Mouse (Mus musculus): Measurements from ENCODE around the gene Npepl1.
A peak's percentile ranks its signal among the peaks of the same experiment; 100 is the strongest.

Npepl1 gene

DNA sequence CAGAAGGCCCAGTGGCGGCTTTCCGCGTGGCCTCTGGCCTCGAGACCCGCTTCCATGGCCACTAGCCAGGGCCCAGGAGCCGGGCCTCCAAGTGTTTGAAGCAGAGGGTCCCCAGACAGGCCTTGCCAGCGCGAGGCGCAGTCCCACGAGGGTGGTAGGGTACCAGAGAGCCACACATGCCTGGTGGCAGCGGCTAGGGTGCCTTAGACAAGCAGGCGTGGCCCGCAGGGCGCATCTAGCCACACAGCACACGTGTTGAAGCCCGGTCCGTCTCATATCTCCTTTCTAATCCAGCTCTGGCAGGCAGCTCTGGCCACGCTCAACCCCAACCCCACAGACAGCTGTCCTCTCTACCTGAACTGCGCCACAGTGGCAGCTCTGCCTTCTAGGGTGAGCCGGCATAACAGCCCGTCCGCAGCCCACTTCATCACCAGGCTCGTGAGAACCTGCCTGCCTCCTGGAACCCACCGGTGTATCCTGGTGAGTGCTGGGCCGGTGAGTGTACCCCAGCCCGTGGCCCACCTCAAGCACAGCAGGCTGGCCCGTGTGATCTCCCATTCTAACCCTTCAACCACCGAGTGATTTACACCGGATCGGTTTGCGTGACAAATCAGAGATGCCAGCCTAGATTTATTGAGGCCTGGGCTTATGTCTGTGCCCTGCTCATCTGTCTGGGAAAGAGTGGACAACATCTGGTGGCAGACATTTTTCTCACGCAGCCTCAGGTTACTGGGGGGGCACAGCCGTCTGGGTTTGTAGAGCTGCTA is 817 bp downstream of the Npepl1 start:
- DNase-seq: peak; percentile 34

DNA sequence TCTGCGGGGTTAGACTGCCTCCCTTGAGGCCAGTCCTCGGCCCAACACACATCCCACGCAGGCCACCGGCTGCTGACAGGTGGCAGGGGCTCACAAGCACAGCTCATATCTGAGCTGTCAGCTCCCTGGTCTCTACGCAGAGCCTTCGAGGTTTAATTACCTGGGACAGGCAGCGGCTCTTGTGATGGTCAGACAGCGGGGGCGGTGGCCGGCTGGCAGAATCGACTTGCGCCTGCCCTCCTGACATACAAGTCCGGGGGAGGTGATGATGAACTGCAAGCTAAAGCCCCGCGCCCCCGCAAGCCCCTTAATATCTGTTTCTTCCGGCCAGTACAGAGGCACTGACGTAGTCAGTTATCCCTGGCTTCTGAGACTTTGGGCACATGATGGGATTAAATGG is 2.8 kb downstream of the Npepl1 start:
- no peak for DNase-seq

DNA sequence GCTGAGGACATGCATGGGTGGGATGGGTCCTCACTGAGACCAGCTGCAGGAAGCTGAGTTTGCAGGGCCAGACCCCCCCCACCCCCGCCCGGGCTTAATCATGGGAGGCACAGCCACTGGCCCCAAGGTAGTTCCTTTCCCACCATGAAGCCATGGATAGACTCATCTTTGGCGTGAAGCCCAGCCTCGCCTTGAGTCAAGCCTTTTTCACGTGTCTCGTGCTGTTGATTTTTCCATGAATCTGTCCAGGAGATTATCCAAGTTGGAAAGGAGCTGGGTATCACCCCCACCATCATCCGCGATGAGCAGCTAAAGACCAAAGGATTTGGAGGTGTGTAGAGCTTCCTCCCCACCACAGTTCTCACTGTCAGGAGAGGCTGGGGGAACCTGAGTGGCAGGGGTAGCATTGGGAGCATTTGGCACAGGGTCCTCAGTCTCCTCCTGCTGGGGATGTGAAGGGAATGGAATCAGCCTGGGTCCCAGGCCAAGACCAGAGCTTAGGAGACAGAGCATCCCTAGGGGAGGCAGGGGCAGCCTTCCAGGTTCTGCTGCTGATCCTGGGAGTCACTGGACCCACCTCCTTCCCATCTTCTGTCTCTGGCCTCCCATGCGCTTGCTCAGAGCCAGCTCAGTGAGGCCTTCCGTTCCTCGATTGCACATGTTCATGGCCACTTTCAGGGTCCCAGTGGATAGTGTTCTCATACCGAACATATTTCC is 4.2 kb downstream of the Npepl1 start:
- no peak for DNase-seq

DNA sequence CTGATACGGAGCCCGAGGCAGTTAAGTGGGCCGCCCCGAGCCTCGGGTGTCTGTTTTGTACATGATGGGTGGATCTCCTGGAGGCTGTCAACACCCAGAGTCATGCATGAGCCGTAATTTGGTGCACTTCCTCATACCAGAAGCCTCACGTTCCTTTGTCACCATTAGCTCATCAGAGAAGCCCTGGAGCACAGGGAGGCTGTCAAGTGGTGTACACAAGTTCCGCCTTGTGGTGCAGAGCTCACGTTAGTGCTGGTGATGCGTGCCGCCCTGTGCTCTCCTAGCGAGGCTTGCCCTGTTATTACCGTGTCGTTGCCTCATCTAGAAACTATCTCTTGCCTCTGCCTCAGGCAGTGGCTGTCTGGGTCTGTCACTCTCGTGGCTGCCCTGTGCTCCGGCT is 6.8 kb downstream of the Npepl1 start:
- no peak for DNase-seq

DNA sequence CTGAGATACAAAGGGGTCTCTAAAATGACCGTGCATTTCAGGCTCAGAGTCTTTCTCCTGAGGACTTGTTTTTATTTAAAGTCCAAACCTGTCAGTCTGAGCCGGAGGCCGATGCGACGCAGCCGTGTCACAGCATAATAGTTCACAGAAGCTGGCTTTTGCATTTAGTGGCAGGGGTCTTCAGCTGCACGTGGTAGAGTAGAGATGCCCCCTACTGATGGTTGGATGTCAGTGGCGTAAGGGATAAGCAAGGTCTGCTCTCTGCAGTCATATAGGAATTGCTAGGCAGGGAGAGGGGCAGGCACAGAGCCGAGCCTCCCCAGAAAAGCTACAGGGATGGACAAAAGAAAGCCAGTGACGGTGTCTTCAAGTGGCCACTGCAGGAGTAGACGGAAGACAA is 8.0 kb downstream of the Npepl1 start:
- DNase-seq: no peak

DNA sequence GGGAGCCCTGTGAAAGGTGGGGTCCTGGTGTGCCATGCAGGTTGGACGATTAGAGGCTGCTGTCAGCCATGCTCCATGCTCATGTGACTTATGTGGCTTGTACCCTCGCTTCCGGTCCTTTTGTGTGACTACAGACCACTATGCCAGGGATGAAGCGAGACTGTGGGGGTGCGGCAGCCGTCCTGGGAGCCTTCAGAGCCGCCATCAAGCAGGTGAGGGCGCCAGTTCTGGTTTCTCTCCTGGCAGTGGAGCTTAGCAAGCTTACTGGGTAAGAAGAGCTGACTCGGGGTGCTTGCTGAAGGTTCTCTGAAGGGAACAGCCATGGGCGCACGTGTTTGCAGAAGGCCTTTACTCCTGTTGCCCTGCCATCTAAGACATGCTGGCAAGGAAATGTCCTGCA is 9.1 kb downstream of the Npepl1 start:
- no peak for DNase-seq

DNA sequence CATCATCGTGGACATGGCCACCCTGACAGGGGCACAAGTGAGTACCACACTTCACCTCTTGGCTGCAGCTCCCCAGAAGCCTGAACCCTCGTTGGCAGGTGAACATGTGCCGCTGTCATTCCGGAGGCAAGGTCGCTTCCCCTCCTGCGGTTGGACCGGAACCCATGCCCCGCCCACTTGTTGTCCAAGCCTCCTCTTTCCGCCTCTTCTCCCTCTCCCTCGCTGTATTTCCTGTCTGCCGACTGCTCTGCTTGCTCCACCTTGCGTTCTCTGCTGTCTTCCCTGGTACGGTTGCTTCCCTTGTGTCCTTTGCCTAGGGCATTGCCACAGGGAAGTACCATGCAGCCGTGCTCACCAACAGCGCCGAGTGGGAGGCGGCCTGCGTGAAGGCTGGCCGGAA is 10.5 kb downstream of the Npepl1 start:
- no peak for DNase-seq

DNA sequence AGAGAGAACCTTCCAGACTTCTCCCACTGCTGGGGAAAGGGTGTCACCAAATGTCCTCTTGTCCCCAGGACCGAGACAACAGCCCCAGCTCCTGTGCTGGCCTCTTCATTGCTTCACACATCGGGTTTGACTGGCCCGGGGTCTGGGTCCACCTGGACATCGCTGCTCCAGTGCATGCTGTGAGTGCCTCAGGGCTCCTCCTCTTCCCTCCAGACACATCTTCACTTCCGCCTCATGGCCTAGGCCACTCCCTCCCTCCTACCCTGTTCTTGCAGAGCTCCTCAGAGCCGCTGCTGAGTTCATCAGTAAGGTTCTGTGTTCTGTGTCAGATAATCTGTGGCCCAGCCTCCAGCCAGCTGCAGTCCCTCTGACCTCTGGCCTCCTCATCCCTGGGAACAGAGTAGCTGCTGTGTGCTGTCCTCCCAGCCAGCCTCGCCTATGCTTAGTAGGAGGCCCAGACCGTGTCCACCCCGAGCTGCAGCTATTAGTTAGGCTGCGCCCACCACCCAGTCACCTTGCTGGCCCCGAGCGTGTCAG is 11.3 kb downstream of the Npepl1 start:
- DNase-seq: no peak

DNA sequence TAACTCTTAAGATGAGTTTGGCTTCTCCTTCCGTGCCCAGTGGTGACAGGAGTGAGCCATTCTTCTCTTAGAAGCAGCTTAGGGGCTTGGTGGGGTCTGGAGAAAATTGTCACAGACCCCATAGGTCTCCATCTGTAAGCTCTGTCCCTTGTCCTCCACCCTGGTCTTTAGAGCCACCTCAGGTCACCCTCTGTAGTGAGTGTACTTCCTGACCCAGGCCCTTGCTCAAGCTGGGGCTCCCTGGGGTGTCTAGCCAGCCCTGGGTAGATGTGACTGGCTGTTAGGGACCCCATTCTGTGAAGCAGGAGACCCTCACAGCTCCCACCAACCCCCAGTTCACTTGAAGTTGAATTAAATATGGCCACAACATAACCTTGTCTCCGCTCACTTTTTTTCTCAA is 12.2 kb downstream of the Npepl1 start:
- no peak for DNase-seq

DNA sequence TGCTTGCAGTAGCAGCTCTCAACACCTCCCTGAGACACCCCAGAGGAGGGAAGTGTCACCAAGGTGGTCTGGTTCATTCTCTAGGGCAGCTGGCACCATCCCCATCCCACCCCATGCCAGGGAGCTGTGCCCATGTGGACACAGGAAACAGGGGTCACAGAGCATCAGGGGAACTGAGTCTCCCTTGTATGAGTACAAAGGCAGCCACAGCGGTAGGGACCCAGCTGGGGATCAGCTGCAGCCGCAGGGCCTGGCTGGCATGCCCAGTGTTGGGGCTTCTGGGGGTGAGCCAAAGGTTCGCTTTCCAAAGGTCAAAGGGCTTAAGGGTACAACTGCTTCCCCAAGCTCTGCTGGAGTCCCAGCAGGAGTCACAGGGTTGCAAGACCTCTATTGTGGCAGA is 13.6 kb downstream of the Npepl1 start:
- DNase-seq: no peak

DNA sequence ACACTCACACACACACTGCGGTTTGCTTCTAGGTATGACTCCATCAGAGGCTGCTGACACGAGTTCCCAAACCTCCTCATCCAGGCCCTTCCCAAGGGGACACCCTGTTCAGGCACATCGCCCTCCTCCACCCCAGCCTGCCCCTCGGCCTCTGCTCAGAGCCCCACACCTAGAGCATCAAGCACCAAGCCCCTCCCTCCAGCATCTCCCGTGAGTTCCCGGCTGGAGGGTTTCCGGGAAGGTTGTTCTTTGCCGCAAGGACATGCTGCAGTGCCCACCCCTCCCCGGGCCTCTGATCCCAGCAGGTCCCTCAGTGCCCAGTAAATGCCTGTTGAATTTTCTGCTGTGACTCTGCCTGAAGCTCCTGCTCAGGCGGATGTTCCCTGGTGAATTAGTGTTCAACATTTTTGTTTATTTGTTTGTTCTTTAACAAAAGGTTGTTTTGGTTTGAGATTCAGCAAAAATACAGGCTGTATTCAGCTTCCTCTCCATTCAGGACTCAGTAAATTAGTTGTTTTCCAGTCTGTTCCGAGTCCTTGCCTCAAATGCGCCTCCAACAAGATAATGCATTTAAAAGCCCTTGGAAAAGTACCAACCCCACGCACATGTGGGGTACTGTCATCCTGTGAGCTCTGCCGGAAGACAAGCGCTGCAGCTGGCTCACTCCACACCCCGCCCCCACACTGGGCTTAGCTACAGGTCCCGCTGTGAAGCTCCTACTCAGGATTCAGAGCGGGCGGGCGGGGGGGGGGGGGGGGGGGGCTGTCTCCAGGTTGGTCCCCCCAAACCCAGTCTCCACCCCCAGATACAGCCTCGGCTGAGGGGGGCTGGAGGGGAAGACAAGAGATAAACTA is 16.6 kb downstream of the Npepl1 start:
- peak; percentile 20 for DNase-seq

DNA sequence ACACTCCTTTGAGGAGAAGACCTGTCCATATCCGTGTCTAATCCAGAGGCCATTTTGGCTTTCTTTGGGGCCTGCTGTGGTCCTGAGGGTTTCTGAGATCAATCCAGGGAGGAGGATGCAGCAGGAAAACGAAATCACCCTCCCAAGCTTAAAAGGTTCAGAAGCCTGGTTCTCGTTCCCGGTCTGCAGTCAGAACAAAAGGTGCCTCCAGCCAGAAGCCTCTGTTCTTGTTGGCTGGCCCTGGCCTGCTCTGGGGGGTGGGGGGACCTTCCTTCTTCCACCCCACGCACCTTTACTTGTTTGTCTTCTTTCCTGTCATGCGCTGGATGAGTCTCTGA is 17.2 kb downstream of the Npepl1 start:
- DNase-seq: no peak

DNA sequence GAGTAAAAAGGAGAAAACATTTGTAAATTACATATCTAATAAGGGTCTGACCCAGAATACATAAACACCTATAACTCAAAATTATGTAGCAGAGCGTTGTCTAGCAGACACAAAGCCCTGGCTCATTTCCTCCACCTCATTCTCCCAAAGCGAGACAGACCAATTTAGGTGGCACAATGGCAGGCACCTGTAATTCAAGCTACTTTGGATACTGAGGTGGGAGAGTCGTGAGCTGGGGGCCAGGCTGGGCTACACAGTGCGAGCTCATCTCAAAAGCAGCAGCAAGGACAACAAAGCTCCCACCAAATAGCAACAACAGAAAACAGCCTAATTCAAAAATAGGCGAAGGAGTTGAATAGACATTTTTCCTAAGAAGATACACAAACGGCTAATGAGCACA is 18.8 kb downstream of the Npepl1 start:
- DNase-seq: no peak

DNA sequence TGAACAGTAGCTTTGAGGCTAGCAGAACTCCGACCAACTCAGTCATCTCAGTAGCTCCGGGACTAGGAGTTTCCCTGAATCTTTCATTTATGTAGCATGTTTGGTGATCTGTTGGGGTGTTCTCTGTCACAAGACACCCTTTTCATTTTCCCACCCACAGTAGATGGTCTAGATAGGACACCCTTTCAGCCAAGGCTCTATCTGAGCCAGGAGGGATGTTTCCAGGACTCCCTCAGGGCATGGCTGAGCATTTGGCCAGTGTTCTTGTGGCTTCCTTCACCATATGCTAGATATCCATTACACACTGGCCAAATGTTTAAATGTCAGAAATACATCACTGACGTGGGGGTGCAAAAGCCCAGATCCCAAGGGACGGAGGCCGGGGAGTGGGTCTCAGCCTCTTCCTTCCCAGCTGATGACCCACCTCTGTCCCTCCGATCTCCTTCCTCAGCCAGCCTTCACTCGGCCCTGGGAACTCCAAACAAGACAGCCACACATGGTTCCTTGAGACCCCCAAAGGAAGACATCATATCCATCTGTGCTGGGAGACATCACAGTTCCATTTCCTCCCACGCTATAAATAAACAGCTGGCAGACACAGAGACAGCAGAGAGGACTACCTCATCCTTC is 20.4 kb downstream of the Npepl1 start:
- no peak for DNase-seq

DNA sequence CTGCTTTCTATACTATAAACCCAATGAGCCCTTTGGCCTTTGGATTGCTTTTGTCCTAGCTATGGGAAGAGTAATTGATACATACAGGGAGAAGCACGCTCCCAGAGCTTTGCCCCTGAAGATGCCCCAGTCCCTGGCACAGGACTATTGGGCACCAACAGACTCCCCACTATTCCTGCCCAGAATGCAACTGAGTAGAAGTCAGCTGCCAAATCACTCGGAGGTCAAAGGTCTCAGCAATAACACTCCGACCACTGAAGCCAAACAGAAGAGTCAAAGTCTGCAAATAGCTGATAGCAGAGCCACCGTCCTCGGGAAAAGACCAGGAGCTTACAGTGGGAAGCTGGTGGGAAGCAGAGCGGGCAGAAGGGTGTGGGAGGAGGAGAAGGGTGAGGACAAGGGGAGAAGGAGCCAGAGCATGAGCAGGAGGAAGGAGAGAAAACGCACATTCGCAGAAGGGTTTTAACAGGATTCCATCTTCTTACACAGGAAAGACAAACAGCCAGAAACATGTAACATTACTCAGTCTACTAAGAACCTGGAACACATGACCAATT is 22.3 kb downstream of the Npepl1 start:
- no peak for DNase-seq

DNA sequence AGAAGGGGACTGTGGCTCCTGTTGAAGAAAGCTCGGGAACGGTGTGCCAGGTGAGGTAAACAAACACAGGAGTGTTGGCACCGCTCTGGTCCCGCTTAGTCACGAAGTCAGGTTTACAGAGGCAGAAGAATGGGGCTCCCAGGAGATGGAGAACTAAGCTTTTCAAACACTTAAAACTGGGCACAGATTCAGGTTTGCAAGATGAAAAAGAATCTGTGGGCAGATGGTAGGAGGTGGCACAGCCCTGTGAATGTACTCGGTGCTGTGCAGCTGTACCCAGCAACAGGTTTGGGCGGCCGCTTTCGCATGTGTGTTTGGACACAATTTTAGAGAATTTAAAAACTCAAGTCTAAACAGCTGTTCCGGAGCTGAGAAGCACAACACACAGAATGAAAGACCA is 48.9 kb downstream of the Npepl1 start:
- DNase-seq: peak; percentile 28

DNA sequence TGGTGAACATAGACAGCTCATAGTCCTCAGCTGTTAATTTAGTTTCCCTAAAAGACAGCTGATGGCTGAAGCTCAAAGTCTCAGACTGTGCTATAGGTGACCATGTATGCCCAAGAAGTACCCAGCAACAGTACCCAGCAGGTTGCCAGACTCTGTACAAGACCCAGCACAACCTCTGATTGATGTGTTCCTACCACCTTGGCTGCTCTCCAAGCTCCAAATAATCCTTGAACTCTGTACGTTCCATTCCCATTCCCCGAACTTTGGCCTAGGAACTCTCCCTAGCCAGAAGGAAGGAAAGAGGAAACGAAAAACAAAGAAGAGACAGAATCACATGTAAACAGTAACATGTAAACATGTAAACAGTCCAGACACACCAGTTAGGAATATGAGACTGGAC is 50.3 kb downstream of the Npepl1 start:
- DNase-seq: no peak

Measured in lung, postnatal 14 days (tissue).